Mouse (Mus musculus): ENCODE measurements around the gene Magi3.

DNA sequence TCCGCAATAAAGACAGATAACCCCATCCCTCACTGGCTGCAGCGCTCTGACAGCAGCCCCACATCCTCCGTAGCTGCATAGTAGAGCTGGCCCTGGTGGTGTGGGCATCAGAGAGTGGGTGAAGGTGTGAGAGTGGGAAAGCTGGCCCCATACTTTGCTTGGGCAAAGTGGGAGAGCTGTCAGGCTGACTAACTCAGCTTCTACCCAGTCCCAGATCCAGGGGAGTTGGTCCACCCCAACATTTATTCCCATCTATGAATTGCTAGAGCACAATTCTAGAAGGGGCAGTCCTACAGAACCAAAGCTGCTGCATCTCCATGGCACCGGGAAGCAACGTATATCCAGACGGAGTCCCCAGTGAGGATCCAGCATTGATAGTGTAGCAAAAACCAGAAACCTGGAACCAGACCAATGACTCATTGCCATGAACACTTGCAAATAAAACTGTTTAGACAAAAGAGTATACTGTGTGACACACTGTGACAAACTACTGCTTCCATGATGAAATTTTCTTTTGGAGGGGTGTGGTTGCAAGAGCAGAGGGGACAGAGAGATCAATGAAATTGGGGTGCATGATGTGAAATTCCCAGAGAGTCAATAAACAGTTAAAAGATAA, 44.5 kb upstream of the Magi3 start:
- TF ChIP-seq EP300 (IDR thresholded peaks at IDR 0.05) (no peak), CTCF (IDR thresholded peaks at IDR 0.05) (no peak)

Measured in lung, postnatal 0 days (tissue).